Comparison of ENCODE assay signal across 11 mouse cellular contexts in the genomic region with DNA sequence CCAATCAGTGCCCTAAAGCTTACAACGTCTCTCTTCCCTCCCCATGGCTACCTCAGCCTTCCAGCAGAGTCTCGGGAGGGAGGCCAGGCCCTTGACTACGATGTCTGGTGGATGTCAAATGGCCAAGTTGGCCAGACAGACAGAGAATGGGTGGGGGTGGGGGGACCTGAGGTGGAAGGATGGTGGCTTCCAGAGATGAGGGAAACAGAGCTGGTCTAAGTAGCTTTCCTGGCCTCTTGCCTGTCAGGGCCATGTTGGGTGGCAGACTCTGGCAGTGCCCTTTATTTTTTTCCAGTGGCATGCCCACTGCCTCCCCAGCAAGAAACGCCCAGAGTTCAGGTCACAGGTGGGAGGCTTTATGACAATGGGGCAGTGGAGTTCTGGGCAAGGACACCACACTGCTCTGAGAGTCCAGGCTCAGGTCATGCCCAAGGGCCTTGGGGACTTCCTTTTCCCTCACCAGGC. TPM values are rescaled to one million over a fixed set of nuclear protein-coding genes. Genes with fewer than 3 reads are reported as not detected.
DNase-seq lines count a peak whose midpoint lies in the region; ATAC-seq and TF ChIP-seq lines count a peak whose summit lies in the region.
"Had no signal": no experiment of that assay in that cellular context is flagged by ENCODE, and none has a peak within 500 bp of the region (broad histone marks: within the 10 kb centered on the region; RNA-seq: fewer than 3 reads in every experiment).

No protein-coding gene starts in this region.

- peak; percentile 64; the same call in 1 of the 2 replicates for TF ChIP-seq POLR2A in heart, adult 2 months (IDR thresholded peaks at IDR 0.05; ENCODE audit: insufficient read depth, low read depth, low read length)

- TF ChIP-seq CTCF in layer of hippocampus, adult 2 months (conservative IDR thresholded peaks at IDR 0.05), result no peak
- no peak for TF ChIP-seq CTCF in heart, adult 2 months (IDR thresholded peaks at IDR 0.05)

- no peaks in the 10 kb centered on the region for H3K36me3 ChIP-seq in heart, adult 2 months (ENCODE audit: control insufficient read depth, insufficient read depth, low read length)

- H3K4me1 ChIP-seq in heart, adult 2 months (ENCODE audit: control insufficient read depth, insufficient read depth, low read length), result no peaks in the 10 kb centered on the region

- H3K9ac ChIP-seq in heart, adult 2 months (ENCODE audit: low read depth, low read length), result peak overlapping the region; percentile 86
- H3K9ac ChIP-seq: liver, embryonic 14.5 days had no signal

- no peaks in the 10 kb centered on the region for H3K27me3 ChIP-seq in heart, adult 2 months (ENCODE audit: control insufficient read depth, insufficient read depth, low read length)

- H3K4me3 ChIP-seq in layer of hippocampus, adult 2 months, result peak overlapping the region; percentile 46
- peak overlapping the region; percentile 40; the same call in 1 of the 2 replicates for H3K4me3 ChIP-seq in heart, adult 2 months
- H3K4me3 ChIP-seq: megakaryocyte, embryonic 14.5 days had no signal

- H3K79me2 ChIP-seq in heart, adult 2 months (replicated peaks; ENCODE audit: control insufficient read depth, insufficient read depth, low read length), result no peaks in the 10 kb centered on the region

- intact Hi-C loops in heart, adult 2 months (cut with DNase I), result loop anchor here (1.0 to 5.0 kb wide), 4 partner anchors 19 to 510 kb away; no protein-coding TSS in a partner anchor
- intact Hi-C loops in heart, postnatal 36 days (cut with DNase I), result loop anchor here (2.0 to 10.0 kb wide), 5 partner anchors 65 to 509 kb away; a partner anchor contains a TSS
- intact Hi-C loops in left cerebral cortex, postnatal 4 days (cut with DNase I), result loop anchor here (5.0 to 10.0 kb wide), 2 partner anchors 280 to 507 kb away; a partner anchor contains a TSS

- TF ChIP-seq EP300 in heart, adult 2 months (IDR thresholded peaks at IDR 0.05; ENCODE audit: insufficient read depth, low read depth, low read length), result peak; percentile 77; the same call in 1 of the 2 replicates

- peak overlapping the region; percentile 39; the same call in 1 of the 2 replicates for H3K27ac ChIP-seq in layer of hippocampus, adult 2 months
- H3K27ac ChIP-seq in heart, adult 2 months, result peak overlapping the region; percentile 93
- H3K27ac ChIP-seq: liver, embryonic 14.5 days had no signal

- 31% methylated on average over 4 of the region's 4 CpGs for WGBS in heart, adult 2 months

- peak; percentile 56 for DNase-seq in cerebellum, adult 11-12 months
- DNase-seq in layer of hippocampus, adult 2 months (ENCODE audit: low spot score in 2 of 2), result no peak
- DNase-seq in layer of hippocampus, postnatal 10 days (ENCODE audit: low spot score in 2 of 2), result no peak
- DNase-seq in heart, adult 2 months, result peak; percentile 52 to 68
- peak; percentile 34 to 51 for DNase-seq in heart, postnatal 36 days
- no peak for DNase-seq in left cerebral cortex, postnatal 4 days
- DNase-seq: kidney, postnatal 25 days had no signal

- ATAC-seq in cerebellum, adult (ENCODE audit: insufficient number of reproducible peaks, low FRiP score, low TSS enrichment), result no peak
- no peak for ATAC-seq in granulocyte monocyte progenitor cell, adult 5-6 weeks (replicated peaks; ENCODE audit: poor library complexity, severe bottlenecking)

RNA-seq across cellular contexts. Expression of a gene that starts 3.2 kb away (rescaled TPM):
- 10 to 100 TPM; 34.2 to 37.4 TPM for total RNA-seq in layer of hippocampus, adult 2 months (2021)
- 10 to 100 TPM; 17.9 to 18.4 TPM for total RNA-seq in layer of hippocampus, postnatal 10 days (2021)
- total RNA-seq in heart, adult 2 months (2021), result 100 to 1,000 TPM; 111 to 123 TPM
- 110 and 182 TPM in 2 replicates for polyA plus RNA-seq in heart, adult 2 months (2012; rRNA removed)
- total RNA-seq in heart, postnatal 36 days (2021), result 10 to 100 TPM; 98.3 to 99.6 TPM
- total RNA-seq in granulocyte monocyte progenitor cell, adult 5-6 weeks (2014; fragmentation: Nextera tagmentation), result not detected in 2 replicates
- total RNA-seq in granulocyte monocyte progenitor cell, adult 5-6 weeks (2017), result not detected in 2 replicates
- 10 to 100 TPM; 11.8 to 12.8 TPM for total RNA-seq in left cerebral cortex, postnatal 4 days (2021)

Comparison
In these comparisons a context has a peak if more than half of its experiments do, and no peak if none do; other contexts are left out.
1. DNase-seq: peak in cerebellum, adult 11-12 months (single experiment), heart, adult 2 months (2 of 2) and heart, postnatal 36 days (2 of 2); none in layer of hippocampus, adult 2 months (0 of 2), layer of hippocampus, postnatal 10 days (0 of 2) and left cerebral cortex, postnatal 4 days (single experiment).
2. RNA of a gene that starts 3.2 kb away (total RNA-seq): 111 to 123 TPM in heart, adult 2 months, 98.3 to 99.6 TPM in heart, postnatal 36 days, 34.2 to 37.4 TPM in layer of hippocampus, adult 2 months, 17.9 to 18.4 TPM in layer of hippocampus, postnatal 10 days and 11.8 to 12.8 TPM in left cerebral cortex, postnatal 4 days; not detected in granulocyte monocyte progenitor cell, adult 5-6 weeks; every median in the first group is over 10 times any median in the second.